Mouse (Mus musculus): ENCODE data around the gene Gas2l3.

DNA sequence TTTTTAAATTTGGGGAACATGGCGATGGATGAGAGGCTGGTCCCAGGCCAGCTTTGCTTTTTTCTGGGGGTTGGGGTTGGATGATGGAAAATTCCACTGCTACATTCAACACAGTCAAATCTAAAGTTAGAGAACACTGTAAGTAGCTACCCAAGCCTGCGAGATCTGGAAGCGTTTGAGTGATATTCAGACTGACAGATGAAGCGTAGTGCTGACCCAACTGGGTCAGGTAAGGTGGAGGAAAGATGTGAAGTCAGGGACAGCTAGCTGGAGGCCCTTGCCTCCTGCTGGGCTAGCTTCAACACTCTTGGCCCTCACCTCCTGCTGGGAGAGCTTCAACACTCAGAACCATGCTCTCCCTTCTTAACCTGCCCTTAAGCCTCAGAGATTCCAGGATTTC, 38.8 kb downstream of the Gas2l3 start:
- TF ChIP-seq CTCF (IDR thresholded peaks at IDR 0.05; ENCODE audit: low read depth) (no peak), EP300 (IDR thresholded peaks at IDR 0.05; ENCODE audit: low read depth) (no peak)
